Mouse (Mus musculus) layer of hippocampus, adult 9-11 months (tissue): Measurements from ENCODE around the gene Gm21627.
"Not testable (repeated sequence)": the region's sequence is repeated elsewhere in the genome, so short reads cannot be mapped to it uniquely, and the experiment has no call there.

Source experiments
- DNase-seq: peaks from one replicate; pipeline ENCODE4 v3.0.0; 2022

The Gm21627 gene

GRCm38 (mm10) chrY:63228127-63228526 lies at the start of gene Gm21627:
TSS of gene Gm21627 (plus strand) at chrY:63228427.
- not testable (repeated sequence) for DNase-seq
